Mouse (Mus musculus) myocyte (in vitro differentiated cells): ENCODE data around the gene Pmel. TPM values are rescaled to one million over a fixed set of nuclear protein-coding genes. Genes with fewer than 3 reads are reported as not detected.
"Not testable (repeated sequence)": the region's sequence is repeated elsewhere in the genome, so short reads cannot be mapped to it uniquely, and the experiment has no call there.

Source experiments
- H3K27me3 ChIP-seq: one replicate; pipeline ENCODE4 v1.6.1; 2011; ENCODE audit not compliant: control insufficient read depth, insufficient read depth, insufficient read length
- H3K36me3 ChIP-seq: one replicate; pipeline ENCODE4 v1.6.1; 2011; ENCODE audit not compliant: control insufficient read depth, insufficient read depth
- H3K4me2 ChIP-seq: one replicate; pipeline ENCODE4 v1.6.1; 2011; ENCODE audit warnings: low read depth, control low read depth
- H3K4me3 ChIP-seq: one replicate; pipeline ENCODE4 v1.5.1; 2011; ENCODE audit warnings: mild to moderate bottlenecking, control low read depth, moderate library complexity
- H3K79me2 ChIP-seq: one replicate; pipeline ENCODE4 v1.6.1; 2011; ENCODE audit not compliant: control insufficient read depth, insufficient read depth
- H3ac ChIP-seq: one replicate; pipeline ENCODE4 v1.6.1; 2011; ENCODE audit not compliant: control insufficient read depth, insufficient read length
- CEBPB ChIP-seq: IDR thresholded peaks from 2 replicates; pipeline ENCODE4 v1.6.1; 2011; ENCODE audit warnings: mild to moderate bottlenecking, moderate library complexity; ENCODE audit not compliant: poor library complexity, insufficient read depth, severe bottlenecking
- E2F4 ChIP-seq: IDR thresholded peaks from one replicate; pipeline ENCODE4 v1.6.1; 2011; ENCODE audit warnings: mild to moderate bottlenecking, control low read depth, moderate library complexity; ENCODE audit not compliant: insufficient read depth
- MAX ChIP-seq: IDR thresholded peaks from one replicate; pipeline ENCODE4 v1.6.1; 2011; ENCODE audit warnings: low read depth, mild to moderate bottlenecking, control low read depth
- MYOD1 ChIP-seq, 3 experiments: IDR thresholded peaks; one replicate each; pipeline ENCODE4 v1.6.1; 2011; ENCODE audit warnings: control low read depth in 2 of 3, low read depth in 2 of 3, mild to moderate bottlenecking in 2 of 3, moderate library complexity in 1 of 3; ENCODE audit not compliant: insufficient read length in 2 of 3, control insufficient read depth in 1 of 3
- MYOG ChIP-seq, 3 experiments: IDR thresholded peaks; one replicate each; pipeline ENCODE4 v1.6.1; 2011; ENCODE audit warnings: control low read depth in 2 of 3, low read depth in 2 of 3, mild to moderate bottlenecking in 2 of 3; ENCODE audit not compliant: insufficient read length in 2 of 3, control insufficient read depth in 1 of 3, insufficient read depth in 1 of 3
- POLR2A ChIP-seq: IDR thresholded peaks from one replicate; pipeline ENCODE4 v1.6.1; 2011; ENCODE audit warnings: low read depth, mild to moderate bottlenecking, control low read depth, moderate library complexity; ENCODE audit not compliant: insufficient read length
- POLR2AphosphoS2 ChIP-seq: IDR thresholded peaks from one replicate; pipeline ENCODE4 v1.6.1; 2011; ENCODE audit warnings: low read depth, control low read depth; ENCODE audit not compliant: insufficient read length
- REST ChIP-seq: IDR thresholded peaks from one replicate; pipeline ENCODE4 v1.6.1; 2011; ENCODE audit warnings: mild to moderate bottlenecking, control low read depth, moderate library complexity; ENCODE audit not compliant: insufficient read depth, insufficient read length
- SRF ChIP-seq: IDR thresholded peaks from one replicate; pipeline ENCODE4 v1.6.1; 2011; ENCODE audit warnings: low read depth; ENCODE audit not compliant: control insufficient read depth, insufficient read length
- TCF12 ChIP-seq: IDR thresholded peaks from one replicate; pipeline ENCODE4 v1.6.1; 2011; ENCODE audit warnings: mild to moderate bottlenecking, control low read depth; ENCODE audit not compliant: poor library complexity, insufficient read depth, severe bottlenecking
- TCF3 ChIP-seq: IDR thresholded peaks from one replicate; pipeline ENCODE4 v1.6.1; 2011; ENCODE audit warnings: low read depth, control low read depth; ENCODE audit not compliant: insufficient read length
- USF1 ChIP-seq: IDR thresholded peaks from one replicate; pipeline ENCODE4 v1.6.1; 2011; ENCODE audit warnings: low read depth, mild to moderate bottlenecking, control low read depth, moderate library complexity
- polyA plus RNA-seq: library from polyadenylated mRNA; unstranded; fragments of >200 nt; fragmentation: generic; extraction: Trizol; gene quantifications from one replicate; pipeline ENCODE4 v1.2.1, GENCODE M21; 2012; ENCODE audit warnings: missing spikeins

Pmel gene
- polyA plus RNA-seq, 1 experiment, result 0.17 TPM

GRCm38 (mm10) chr10:128715559-128716537 lies 11.9 kb downstream of the Pmel start:
- no peak overlapping the region for H3ac ChIP-seq
- no peak overlapping the region for H3K4me3 ChIP-seq
- H3K27me3 ChIP-seq, result no peaks in the 10 kb centered on the region
- TF ChIP-seq CEBPB, result no peak
- no peak for TF ChIP-seq REST
- no peak for TF ChIP-seq MAX
- TF ChIP-seq USF1, result no peak
- no peak for TF ChIP-seq POLR2A
- TF ChIP-seq E2F4, result no peak
- no peak for TF ChIP-seq POLR2AphosphoS2
- no peak for TF ChIP-seq TCF12
- TF ChIP-seq TCF3, result no peak
- no peak for TF ChIP-seq MYOG (IDR thresholded peaks at IDR 0.05; ENCODE audit: control insufficient read depth in 1 of 3, insufficient read depth in 1 of 3, insufficient read length in 2 of 3, low read depth in 2 of 3)
- TF ChIP-seq SRF, result no peak
- TF ChIP-seq MYOD1 (IDR thresholded peaks at IDR 0.05; ENCODE audit: control insufficient read depth in 1 of 3, insufficient read length in 2 of 3, low read depth in 2 of 3), result no peak
- no peaks in the 10 kb centered on the region for H3K36me3 ChIP-seq
- H3K4me2 ChIP-seq, result no peak overlapping the region
- no peaks in the 10 kb centered on the region for H3K79me2 ChIP-seq

GRCm38 (mm10) chr10:128725466-128725865 lies 21.5 kb downstream of the Pmel start:
- H3K36me3 ChIP-seq, result peaks cover 15% of the 10 kb centered on the region
- not testable (repeated sequence) for H3K4me2 ChIP-seq, H3K4me3 ChIP-seq, H3ac ChIP-seq, H3K27me3 ChIP-seq, H3K79me2 ChIP-seq

- no peaks in the 10 kb centered on the region for H3K79me2 ChIP-seq
- TF ChIP-seq REST, result no peak
- TF ChIP-seq SRF, result no peak
- no peak for TF ChIP-seq TCF12
- TF ChIP-seq MYOD1 (IDR thresholded peaks at IDR 0.05; ENCODE audit: control insufficient read depth in 1 of 3, insufficient read length in 2 of 3, low read depth in 2 of 3), result no peak
- no peak for TF ChIP-seq TCF3
- no peak for TF ChIP-seq E2F4
- TF ChIP-seq MAX, result no peak
- no peak for TF ChIP-seq USF1
- TF ChIP-seq CEBPB, result no peak
- TF ChIP-seq POLR2A, result no peak
- no peak for TF ChIP-seq POLR2AphosphoS2
- TF ChIP-seq MYOG (IDR thresholded peaks at IDR 0.05; ENCODE audit: control insufficient read depth in 1 of 3, insufficient read depth in 1 of 3, insufficient read length in 2 of 3, low read depth in 2 of 3), result no peak
- H3K27me3 ChIP-seq, result no peaks in the 10 kb centered on the region
- no peak overlapping the region for H3K4me3 ChIP-seq
- H3ac ChIP-seq, result no peak overlapping the region
- H3K36me3 ChIP-seq, result peaks cover 26% of the 10 kb centered on the region
- no peak overlapping the region for H3K4me2 ChIP-seq
These were observed 24.1 kb downstream of the Pmel start for GRCm38 (mm10) chr10:128728059-128728458.

- Histone ChIP-seq H3ac (no peak overlapping the region), H3K27me3 (no peaks in the 10 kb centered on the region), H3K4me3 (no peak overlapping the region), H3K36me3 (peaks cover 33% of the 10 kb centered on the region), H3K79me2 (no peaks in the 10 kb centered on the region), H3K4me2 (no peak overlapping the region)
- TF ChIP-seq TCF12 (no peak), REST (no peak), SRF (no peak), USF1 (no peak)
These were observed 27.0 kb downstream of the Pmel start for GRCm38 (mm10) chr10:128731002-128731433.

GRCm38 (mm10) chr10:128731992-128732391 lies 28.0 kb downstream of the Pmel start:
- Histone ChIP-seq H3K4me3 (no peak overlapping the region), H3K79me2 (no peaks in the 10 kb centered on the region), H3K36me3 (peaks cover 34% of the 10 kb centered on the region), H3K4me2 (no peak overlapping the region), H3K27me3 (no peaks in the 10 kb centered on the region), H3ac (no peak overlapping the region)
- TF ChIP-seq MAX (no peak), MYOG (IDR thresholded peaks at IDR 0.05; ENCODE audit: control insufficient read depth in 1 of 3, insufficient read depth in 1 of 3, insufficient read length in 2 of 3, low read depth in 2 of 3) (no peak), POLR2A (no peak), SRF (no peak), CEBPB (no peak), TCF3 (no peak), E2F4 (no peak), REST (no peak), USF1 (no peak), TCF12 (no peak), POLR2AphosphoS2 (no peak), MYOD1 (IDR thresholded peaks at IDR 0.05; ENCODE audit: control insufficient read depth in 1 of 3, insufficient read length in 2 of 3, low read depth in 2 of 3) (no peak)
